Comparison of ENCODE assay signal across 33 mouse cellular contexts in genomic region chr3:96012805-96013204, GRCm38 (mm10). TPM values are rescaled to one million over a fixed set of nuclear protein-coding genes. Genes with fewer than 3 reads are reported as not detected.
DNase-seq lines count a peak whose midpoint lies in the region; ATAC-seq and TF ChIP-seq lines count a peak whose summit lies in the region.
"Had no signal": no experiment of that assay in that cellular context is flagged by ENCODE, and none has a peak within 500 bp of the region (broad histone marks: within the 10 kb centered on the region; RNA-seq: fewer than 3 reads in every experiment).

No protein-coding gene starts in this region.

- TF ChIP-seq POLR2A in olfactory bulb, adult 2 months (IDR thresholded peaks at IDR 0.05; ENCODE audit: insufficient read depth, low read depth, low read length) = no peak

- WGBS in heart, embryonic 13.5 days = 19% methylated on average over 5 of the region's 5 CpGs
- 72% methylated on average over 5 of the region's 5 CpGs for WGBS in liver, postnatal 0 days (ENCODE audit: insufficient replicate concordance)
- WGBS in liver, embryonic 12.5 days (ENCODE audit: insufficient replicate concordance) = 68% methylated on average over 5 of the region's 5 CpGs
- WGBS in olfactory bulb, adult 2 months = 21% methylated on average over 5 of the region's 5 CpGs
- 62% methylated on average over 5 of the region's 5 CpGs for WGBS in intestine, embryonic 15.5 days

- no peaks in the 10 kb centered on the region for H3K9me3 ChIP-seq in heart, embryonic 13.5 days
- no peaks in the 10 kb centered on the region for H3K9me3 ChIP-seq in liver, postnatal 0 days (ENCODE audit: low read length)
- H3K9me3 ChIP-seq in liver, embryonic 12.5 days (replicated peaks) = no peaks in the 10 kb centered on the region
- H3K9me3 ChIP-seq in intestine, embryonic 15.5 days = no peaks in the 10 kb centered on the region
- H3K9me3 ChIP-seq: hindbrain, embryonic 10.5 days; hindbrain, embryonic 15.5 days; kidney, embryonic 15.5 days; limb, embryonic 10.5 days; limb, embryonic 15.5 days; midbrain, embryonic 10.5 days; neural tube, embryonic 12.5 days had no signal

- TF ChIP-seq CTCF in liver, postnatal 0 days (IDR thresholded peaks at IDR 0.05; ENCODE audit: low read depth) = no peak
- TF ChIP-seq CTCF in olfactory bulb, adult 2 months (IDR thresholded peaks at IDR 0.05; ENCODE audit: insufficient read depth, low read depth, low read length) = no peak

- H3K4me3 ChIP-seq in heart, embryonic 13.5 days = no peak overlapping the region
- H3K4me3 ChIP-seq in liver, postnatal 0 days (ENCODE audit: low read depth, low read length) = no peak overlapping the region
- no peak overlapping the region for H3K4me3 ChIP-seq in liver, embryonic 12.5 days
- no peak overlapping the region for H3K4me3 ChIP-seq in olfactory bulb, adult 2 months (ENCODE audit: insufficient read depth, low read depth, low read length)
- no peak overlapping the region for H3K4me3 ChIP-seq in intestine, embryonic 15.5 days (replicated peaks)
- H3K4me3 ChIP-seq: gastrocnemius, adult 2 months; hindbrain, embryonic 10.5 days; hindbrain, embryonic 15.5 days; kidney, embryonic 15.5 days; layer of hippocampus, adult 2 months; limb, embryonic 10.5 days; limb, embryonic 15.5 days; midbrain, embryonic 10.5 days; myocyte; neural tube, embryonic 12.5 days had no signal

- H3K9ac ChIP-seq in heart, embryonic 13.5 days = peak overlapping the region; percentile 52
- H3K9ac ChIP-seq in liver, postnatal 0 days (replicated peaks) = no peak overlapping the region
- H3K9ac ChIP-seq in liver, embryonic 12.5 days = no peak overlapping the region
- no peak overlapping the region for H3K9ac ChIP-seq in intestine, embryonic 15.5 days
- H3K9ac ChIP-seq: hindbrain, embryonic 15.5 days; kidney, embryonic 15.5 days; limb, embryonic 15.5 days; liver, embryonic 14.5 days; lung, embryonic 14.5 days; neural tube, embryonic 12.5 days had no signal

- no peak for TF ChIP-seq EP300 in liver, postnatal 0 days (IDR thresholded peaks at IDR 0.05; ENCODE audit: low read depth)

- peaks cover 21% of the 10 kb centered on the region for H3K4me1 ChIP-seq in heart, embryonic 13.5 days
- no peaks in the 10 kb centered on the region; the same call in 1 of the 2 replicates for H3K4me1 ChIP-seq in liver, postnatal 0 days (ENCODE audit: insufficient read depth)
- H3K4me1 ChIP-seq in liver, embryonic 12.5 days = peaks cover 16% of the 10 kb centered on the region
- H3K4me1 ChIP-seq in olfactory bulb, adult 2 months (ENCODE audit: control insufficient read depth, insufficient read depth, low read length) = peaks cover 8% of the 10 kb centered on the region
- H3K4me1 ChIP-seq in intestine, embryonic 15.5 days (replicated peaks) = no peaks in the 10 kb centered on the region
- H3K4me1 ChIP-seq: hindbrain, embryonic 10.5 days; hindbrain, embryonic 15.5 days; kidney, embryonic 15.5 days; limb, embryonic 10.5 days; limb, embryonic 15.5 days; midbrain, embryonic 10.5 days; neural tube, embryonic 12.5 days had no signal

- peaks cover 14% of the 10 kb centered on the region; the same call in 1 of the 2 replicates for H3K36me3 ChIP-seq in heart, embryonic 13.5 days
- H3K36me3 ChIP-seq in liver, postnatal 0 days (replicated peaks; ENCODE audit: insufficient read depth, low read length) = no peaks in the 10 kb centered on the region
- no peaks in the 10 kb centered on the region for H3K36me3 ChIP-seq in liver, embryonic 12.5 days
- no peaks in the 10 kb centered on the region for H3K36me3 ChIP-seq in intestine, embryonic 15.5 days
- H3K36me3 ChIP-seq: kidney, embryonic 15.5 days; limb, embryonic 15.5 days; neural tube, embryonic 12.5 days had no signal

- ATAC-seq in frontal cortex, adult (ENCODE audit: low TSS enrichment) = peak; percentile 68
- ATAC-seq in heart, embryonic 13.5 days (ENCODE audit: extremely low read depth, insufficient number of reproducible peaks, low FRiP score, low TSS enrichment) = no peak
- ATAC-seq in liver, postnatal 0 days = peak; percentile 27; the same call in 1 of the 2 replicates
- ATAC-seq in liver, embryonic 12.5 days = no peak
- no peak for ATAC-seq in intestine, embryonic 15.5 days
- ATAC-seq: forebrain, embryonic 14.5 days; inflammation-experienced regulatory T-cells, adult 6 months; Patski had no signal

- H3K27ac ChIP-seq in heart, embryonic 13.5 days (replicated peaks) = peak overlapping the region; percentile 83
- no peak overlapping the region for H3K27ac ChIP-seq in liver, postnatal 0 days (ENCODE audit: low read depth)
- H3K27ac ChIP-seq in liver, embryonic 12.5 days = no peak overlapping the region
- H3K27ac ChIP-seq in olfactory bulb, adult 2 months (ENCODE audit: insufficient read depth, low read depth, low read length) = peak overlapping the region; percentile 75
- H3K27ac ChIP-seq in intestine, embryonic 15.5 days = no peak overlapping the region
- H3K27ac ChIP-seq: gastrocnemius, adult 2 months; hindbrain, embryonic 10.5 days; hindbrain, embryonic 15.5 days; kidney, embryonic 15.5 days; layer of hippocampus, adult 2 months; limb, embryonic 10.5 days; limb, embryonic 15.5 days; liver, embryonic 14.5 days; midbrain, embryonic 10.5 days; neural tube, embryonic 12.5 days; stomach, postnatal 0 days had no signal

- H3K4me2 ChIP-seq in heart, embryonic 13.5 days = peak overlapping the region; percentile 22
- no peak overlapping the region for H3K4me2 ChIP-seq in liver, postnatal 0 days (ENCODE audit: low read depth, low read length)
- H3K4me2 ChIP-seq in liver, embryonic 12.5 days = no peak overlapping the region
- H3K4me2 ChIP-seq in intestine, embryonic 15.5 days (replicated peaks) = no peak overlapping the region
- H3K4me2 ChIP-seq: hindbrain, embryonic 15.5 days; kidney, embryonic 15.5 days; limb, embryonic 15.5 days; lung, embryonic 14.5 days; neural tube, embryonic 12.5 days had no signal

- DNase-seq in frontal cortex, postnatal 10 days (ENCODE audit: low spot score in 2 of 2) = no peak
- no peak for DNase-seq in heart, adult 8-10 months (ENCODE audit: low spot score)
- no peak for DNase-seq in liver, postnatal 0 days
- DNase-seq: adrenal gland, postnatal 14 days; cerebellum, adult 8-10 months; cerebellum, postnatal 25 days; gastrocnemius, adult 2 months; kidney, adult 18-20 months; kidney, postnatal 36 days; lung, embryonic 14.5 days; lung, postnatal 14 days; right cerebral cortex, postnatal 4 days; thymus, adult 18-20 months; thymus, postnatal 25 days had no signal

- H3K27me3 ChIP-seq in heart, embryonic 13.5 days (replicated peaks) = no peaks in the 10 kb centered on the region
- no peaks in the 10 kb centered on the region for H3K27me3 ChIP-seq in liver, postnatal 0 days (ENCODE audit: insufficient read depth, low read length)
- H3K27me3 ChIP-seq in liver, embryonic 12.5 days (replicated peaks) = no peaks in the 10 kb centered on the region
- no peaks in the 10 kb centered on the region for H3K27me3 ChIP-seq in intestine, embryonic 15.5 days (replicated peaks)
- H3K27me3 ChIP-seq: hindbrain, embryonic 15.5 days; kidney, embryonic 15.5 days; limb, embryonic 15.5 days; neural tube, embryonic 12.5 days; Patski had no signal

RNA-seq across cellular contexts. Expression of gene Plekho1, which starts 17.0 kb away (rescaled TPM):
- 59.2 and 64.8 TPM in 2 replicates for polyA plus RNA-seq in heart, embryonic 13.5 days (2015; fragmentation: Nextera tagmentation; extraction: Ambion mirVana)
- total RNA-seq in heart, adult 8-10 months (2022) = 10 to 100 TPM; 55.7 to 68.3 (median 61.1) TPM
- 10.7 and 11.7 TPM in 2 replicates for polyA plus RNA-seq in liver, postnatal 0 days (2015; fragmentation: Nextera tagmentation; extraction: Ambion mirVana)
- 9.4 and 10.4 TPM in 2 replicates for polyA plus RNA-seq in liver, embryonic 12.5 days (2016; fragmentation: Nextera tagmentation; extraction: Ambion mirVana)
- not detected in 2 replicates for polyA plus RNA-seq in olfactory bulb, adult 2 months (2012; ENCODE audit: insufficient read depth, insufficient read length, low replicate concordance, missing spikeins)
- polyA plus RNA-seq in intestine, embryonic 15.5 days (2015; fragmentation: Nextera tagmentation; extraction: Ambion mirVana) = 28.0 and 30.1 TPM in 2 replicates

RNA-seq across cellular contexts. Expression of gene Vps45, which starts 45.5 kb away (rescaled TPM):
- 33.6 and 34.9 TPM in 2 replicates for polyA plus RNA-seq in heart, embryonic 13.5 days (2015; fragmentation: Nextera tagmentation; extraction: Ambion mirVana)
- 10 to 100 TPM; 27.2 to 33.8 (median 30.0) TPM for total RNA-seq in heart, adult 8-10 months (2022)
- polyA plus RNA-seq in liver, postnatal 0 days (2015; fragmentation: Nextera tagmentation; extraction: Ambion mirVana) = 11.3 and 12.5 TPM in 2 replicates
- 17.6 and 18.6 TPM in 2 replicates for polyA plus RNA-seq in liver, embryonic 12.5 days (2016; fragmentation: Nextera tagmentation; extraction: Ambion mirVana)
- not detected in 2 replicates for polyA plus RNA-seq in olfactory bulb, adult 2 months (2012; ENCODE audit: insufficient read depth, insufficient read length, low replicate concordance, missing spikeins)
- polyA plus RNA-seq in intestine, embryonic 15.5 days (2015; fragmentation: Nextera tagmentation; extraction: Ambion mirVana) = 28.4 and 32.4 TPM in 2 replicates

Comparison
In these comparisons a context has a peak if more than half of its experiments do, and no peak if none do; other contexts are left out.
1. ATAC-seq: peak in frontal cortex, adult (single experiment) and liver, postnatal 0 days (single experiment); none in heart, embryonic 13.5 days (single experiment), liver, embryonic 12.5 days (single experiment) and intestine, embryonic 15.5 days (single experiment).
2. H3K27ac ChIP-seq: peak in heart, embryonic 13.5 days (single experiment) and olfactory bulb, adult 2 months (single experiment); none in liver, postnatal 0 days (single experiment), liver, embryonic 12.5 days (single experiment) and intestine, embryonic 15.5 days (single experiment).
3. RNA of gene Vps45, which starts 45.5 kb away (polyA plus RNA-seq): 33.6 to 34.9 TPM in heart, embryonic 13.5 days, 28.4 to 32.4 TPM in intestine, embryonic 15.5 days, 17.6 to 18.6 TPM in liver, embryonic 12.5 days and 11.3 to 12.5 TPM in liver, postnatal 0 days; not detected in olfactory bulb, adult 2 months; every median in the first group is over 10 times any median in the second.